Mouse (Mus musculus) hindbrain, embryonic 10.5 days (tissue): ENCODE measurements around the gene Olfr782. TPM values are rescaled to one million over a fixed set of nuclear protein-coding genes. Genes with fewer than 3 reads are reported as not detected.

ENCODE experiments used
- polyA plus RNA-seq: library from polyadenylated mRNA; unstranded; fragments of >200 nt; fragmentation: Nextera tagmentation; extraction: Ambion mirVana; gene quantifications from 2 replicates; pipeline ENCODE4 v1.2.1, GENCODE M21; 2016

Gene Olfr782
- polyA plus RNA-seq, 1 experiment from 2014 or later: not detected

Other genes starting within 250 kb of the Olfr782 start
- gene Olfr768, start 249.5 kb upstream of the Olfr782 start, polyA plus RNA-seq: not detected in 2 replicates
- gene Olfr769, start 231.0 kb upstream of the Olfr782 start, polyA plus RNA-seq: not detected in 2 replicates
- not detected in 2 replicates for gene Olfr770, start 209.9 kb upstream of the Olfr782 start, polyA plus RNA-seq
- gene Olfr771, start 184.1 kb upstream of the Olfr782 start, polyA plus RNA-seq: not detected in 2 replicates
- not detected in 2 replicates for gene Olfr772, start 170.9 kb upstream of the Olfr782 start, polyA plus RNA-seq
- not detected in 2 replicates for gene Olfr773, start 161.4 kb upstream of the Olfr782 start, polyA plus RNA-seq
- gene Olfr774, start 112.6 kb upstream of the Olfr782 start, polyA plus RNA-seq: not detected in 2 replicates
- gene Olfr775, start 100.4 kb upstream of the Olfr782 start, polyA plus RNA-seq: not detected in 2 replicates
- not detected in 2 replicates for gene Olfr776, start 89.7 kb upstream of the Olfr782 start, polyA plus RNA-seq
- 0.10 TPM in 1 of 2 replicates, not detected in the other for gene Olfr777, start 77.4 kb upstream of the Olfr782 start, polyA plus RNA-seq
- gene Olfr780, start 30.7 kb upstream of the Olfr782 start, polyA plus RNA-seq: not detected in 2 replicates
- not detected in 2 replicates for gene Olfr781, start 20.0 kb upstream of the Olfr782 start, polyA plus RNA-seq
- gene Olfr784, start 35.2 kb downstream of the Olfr782 start, polyA plus RNA-seq: 0.08 TPM in 1 of 2 replicates, not detected in the other
- gene Olfr785, start 56.6 kb downstream of the Olfr782 start, polyA plus RNA-seq: not detected in 2 replicates
- not detected in 2 replicates for gene Olfr786, start 78.5 kb downstream of the Olfr782 start, polyA plus RNA-seq
- gene Olfr787, start 113.0 kb downstream of the Olfr782 start, polyA plus RNA-seq: not detected in 2 replicates
- gene Olfr788, start 122.1 kb downstream of the Olfr782 start, polyA plus RNA-seq: not detected in 2 replicates
- not detected in 2 replicates for gene Olfr789, start 135.9 kb downstream of the Olfr782 start, polyA plus RNA-seq
- not detected in 2 replicates for gene Olfr790, start 149.6 kb downstream of the Olfr782 start, polyA plus RNA-seq
- not detected in 2 replicates for gene Olfr791, start 172.9 kb downstream of the Olfr782 start, polyA plus RNA-seq
- gene Olfr792, start 190.3 kb downstream of the Olfr782 start, polyA plus RNA-seq: not detected in 2 replicates
- not detected in 2 replicates for gene Olfr794, start 218.8 kb downstream of the Olfr782 start, polyA plus RNA-seq